Mouse (Mus musculus): ENCODE data around the gene Aven. TPM values are rescaled to one million over a fixed set of nuclear protein-coding genes. Genes with fewer than 3 reads are reported as not detected.

Aven gene
- polyA plus RNA-seq, 1 experiment: not detected

GRCm38 (mm10) chr2:112482533-112483333, 10.0 kb upstream of the Aven start:
- no peak overlapping the region for H3K27ac ChIP-seq (ENCODE audit: insufficient read depth, low read depth, low read length)
- H3K4me3 ChIP-seq (ENCODE audit: insufficient read depth, low read depth, low read length): no peak overlapping the region
- WGBS: 69% methylated on average over 5 of the region's 5 CpGs
- TF ChIP-seq POLR2A (IDR thresholded peaks at IDR 0.05; ENCODE audit: insufficient read depth, low read depth, low read length): no peak
- no peak for TF ChIP-seq CTCF (IDR thresholded peaks at IDR 0.05; ENCODE audit: insufficient read depth, low read depth, low read length)
- H3K4me1 ChIP-seq (ENCODE audit: control insufficient read depth, insufficient read depth, low read length): no peaks in the 10 kb centered on the region

- no peak for TF ChIP-seq POLR2A (IDR thresholded peaks at IDR 0.05; ENCODE audit: insufficient read depth, low read depth, low read length)
- no peak for TF ChIP-seq CTCF (IDR thresholded peaks at IDR 0.05; ENCODE audit: insufficient read depth, low read depth, low read length)
- H3K4me3 ChIP-seq (ENCODE audit: insufficient read depth, low read depth, low read length): no peak overlapping the region
- H3K27ac ChIP-seq (ENCODE audit: insufficient read depth, low read depth, low read length): no peak overlapping the region
- no peaks in the 10 kb centered on the region for H3K4me1 ChIP-seq (ENCODE audit: control insufficient read depth, insufficient read depth, low read length)
- WGBS: 76% methylated on average over 2 of the region's 2 CpGs
Observed at GRCm38 (mm10) chr2:112483334-112483651, 9.5 kb upstream of the Aven start.

- Histone ChIP-seq H3K4me3 (ENCODE audit: insufficient read depth, low read depth, low read length) (no peak overlapping the region), H3K27ac (ENCODE audit: insufficient read depth, low read depth, low read length) (no peak overlapping the region), H3K4me1 (ENCODE audit: control insufficient read depth, insufficient read depth, low read length) (no peaks in the 10 kb centered on the region)
- WGBS: 87% methylated on average over 2 of the region's 2 CpGs
- TF ChIP-seq CTCF (IDR thresholded peaks at IDR 0.05; ENCODE audit: insufficient read depth, low read depth, low read length) (no peak), POLR2A (IDR thresholded peaks at IDR 0.05; ENCODE audit: insufficient read depth, low read depth, low read length) (no peak)
Observed at GRCm38 (mm10) chr2:112484886-112485285, 7.9 kb upstream of the Aven start.

GRCm38 (mm10) chr2:112490483-112491196, 2.1 kb upstream of the Aven start:
- Histone ChIP-seq H3K27ac (ENCODE audit: insufficient read depth, low read depth, low read length) (no peak overlapping the region), H3K4me3 (ENCODE audit: insufficient read depth, low read depth, low read length) (no peak overlapping the region), H3K4me1 (ENCODE audit: control insufficient read depth, insufficient read depth, low read length) (no peaks in the 10 kb centered on the region)
- no peak for TF ChIP-seq CTCF (IDR thresholded peaks at IDR 0.05; ENCODE audit: insufficient read depth, low read depth, low read length)
- TF ChIP-seq POLR2A (IDR thresholded peaks at IDR 0.05; ENCODE audit: insufficient read depth, low read depth, low read length): no peak
- 85% methylated on average over 11 of the region's 11 CpGs for WGBS

- TF ChIP-seq POLR2A (IDR thresholded peaks at IDR 0.05; ENCODE audit: insufficient read depth, low read depth, low read length): no peak
- TF ChIP-seq CTCF (IDR thresholded peaks at IDR 0.05; ENCODE audit: insufficient read depth, low read depth, low read length): no peak
- Histone ChIP-seq H3K4me1 (ENCODE audit: control insufficient read depth, insufficient read depth, low read length) (no peaks in the 10 kb centered on the region), H3K27ac (ENCODE audit: insufficient read depth, low read depth, low read length) (no peak overlapping the region), H3K4me3 (ENCODE audit: insufficient read depth, low read depth, low read length) (no peak overlapping the region)
- WGBS: 72% methylated on average over 5 of the region's 5 CpGs
Observed at GRCm38 (mm10) chr2:112491629-112492028, 1.1 kb upstream of the Aven start.

- WGBS: 3% methylated on average over 9 of the region's 9 CpGs
- Histone ChIP-seq H3K27ac (ENCODE audit: insufficient read depth, low read depth, low read length) (peak overlapping the region; percentile 2; the same call in 1 of the 2 replicates), H3K4me3 (ENCODE audit: insufficient read depth, low read depth, low read length) (peak overlapping the region; percentile 92), H3K4me1 (ENCODE audit: control insufficient read depth, insufficient read depth, low read length) (no peaks in the 10 kb centered on the region)
- TF ChIP-seq POLR2A (IDR thresholded peaks at IDR 0.05; ENCODE audit: insufficient read depth, low read depth, low read length) (no peak), CTCF (IDR thresholded peaks at IDR 0.05; ENCODE audit: insufficient read depth, low read depth, low read length) (no peak)
Observed at GRCm38 (mm10) chr2:112492431-112492855, 321 bp upstream of the Aven start.

- no peaks in the 10 kb centered on the region for H3K4me1 ChIP-seq (ENCODE audit: control insufficient read depth, insufficient read depth, low read length)
- H3K4me3 ChIP-seq (ENCODE audit: insufficient read depth, low read depth, low read length): peak overlapping the region; percentile 92
- 39% methylated on average over 11 of the region's 11 CpGs for WGBS
- H3K27ac ChIP-seq (ENCODE audit: insufficient read depth, low read depth, low read length): peak overlapping the region; percentile 73
- TF ChIP-seq POLR2A (IDR thresholded peaks at IDR 0.05; ENCODE audit: insufficient read depth, low read depth, low read length) (no peak), CTCF (IDR thresholded peaks at IDR 0.05; ENCODE audit: insufficient read depth, low read depth, low read length) (no peak)
Observed at GRCm38 (mm10) chr2:112493539-112494260, 936 bp downstream of the Aven start.

GRCm38 (mm10) chr2:112497851-112498250, 5.1 kb downstream of the Aven start:
- TF ChIP-seq CTCF (IDR thresholded peaks at IDR 0.05; ENCODE audit: insufficient read depth, low read depth, low read length) (no peak), POLR2A (IDR thresholded peaks at IDR 0.05; ENCODE audit: insufficient read depth, low read depth, low read length) (no peak)
- WGBS: 75% methylated on average over 7 of the region's 7 CpGs
- H3K4me3 ChIP-seq (ENCODE audit: insufficient read depth, low read depth, low read length): no peak overlapping the region
- no peak overlapping the region for H3K27ac ChIP-seq (ENCODE audit: insufficient read depth, low read depth, low read length)
- 0 out of 2 replicates have a peak, but pooled peaks cover 2% of the 10 kb centered on the region for H3K4me1 ChIP-seq (ENCODE audit: control insufficient read depth, insufficient read depth, low read length)

Data from olfactory bulb, adult 2 months (tissue).